Mouse (Mus musculus) layer of hippocampus, adult 9-10 months (tissue): ENCODE measurements around the gene Tbc1d5.

Experiments
- DNase-seq: peaks from one replicate; pipeline ENCODE4 v3.0.0; 2022; ENCODE audit warnings: low spot score

The Tbc1d5 gene

DNA sequence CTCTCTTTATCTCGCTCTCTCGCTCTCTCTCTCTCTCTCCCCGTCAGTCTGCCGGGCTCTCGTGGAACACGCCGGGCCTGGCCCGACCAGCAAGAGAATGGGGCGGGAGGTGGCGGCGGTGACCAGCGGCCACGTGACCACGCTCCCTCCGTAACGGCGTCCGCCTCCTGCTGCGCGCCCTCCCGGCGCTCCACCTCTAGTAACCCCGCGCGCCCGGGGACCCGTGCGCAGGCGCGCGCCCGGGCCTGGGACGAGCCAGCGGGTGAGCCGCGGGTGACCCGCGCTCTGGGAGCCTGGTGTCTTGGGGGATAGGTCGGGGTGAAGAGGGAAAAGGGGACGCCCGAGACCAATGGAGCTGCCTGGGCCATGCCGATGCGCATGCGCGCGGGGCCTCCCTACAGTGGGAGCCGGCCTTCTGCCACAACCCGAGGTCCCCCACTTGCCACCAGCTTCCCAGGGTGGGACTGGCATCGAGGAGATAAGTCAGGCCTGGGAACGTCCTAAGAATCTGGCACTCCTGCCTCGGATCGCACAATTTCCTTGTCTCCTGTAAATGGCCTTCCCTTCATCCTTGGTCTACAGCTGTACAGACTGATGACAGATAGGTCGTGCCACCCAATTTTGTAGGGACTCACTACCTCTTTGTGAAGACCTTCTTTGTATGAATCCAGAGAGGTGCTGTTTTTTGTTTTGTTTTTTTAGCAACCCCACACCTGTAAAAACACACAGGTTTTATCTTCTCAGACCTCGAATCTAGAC, at the start of gene Tbc1d5:
Gene Tbc1d5, minus strand, starts transcription at position 158 of the 759 bp plus-strand sequence.
- DNase-seq, result peak; percentile 81

DNA sequence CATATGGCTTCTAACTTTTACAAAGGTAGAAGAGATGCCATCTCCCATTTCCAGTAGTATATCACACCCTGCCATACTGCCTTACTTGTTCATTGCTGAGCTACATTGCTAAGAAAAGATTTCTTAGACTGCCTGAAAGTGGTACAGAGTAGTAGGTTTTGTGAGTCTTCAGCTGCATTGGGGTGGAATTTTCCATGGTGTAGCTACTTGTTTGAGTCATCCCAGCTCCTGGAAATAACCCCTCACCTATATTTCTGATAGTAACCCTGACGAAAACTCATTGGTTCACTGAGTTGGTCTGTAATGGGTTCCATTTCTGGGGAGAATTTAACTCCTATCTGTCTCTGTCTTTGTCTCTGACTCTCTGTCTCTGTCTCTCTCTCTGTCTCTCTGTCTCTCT, 46.9 kb upstream of the Tbc1d5 start:
- DNase-seq, result no peak

DNA sequence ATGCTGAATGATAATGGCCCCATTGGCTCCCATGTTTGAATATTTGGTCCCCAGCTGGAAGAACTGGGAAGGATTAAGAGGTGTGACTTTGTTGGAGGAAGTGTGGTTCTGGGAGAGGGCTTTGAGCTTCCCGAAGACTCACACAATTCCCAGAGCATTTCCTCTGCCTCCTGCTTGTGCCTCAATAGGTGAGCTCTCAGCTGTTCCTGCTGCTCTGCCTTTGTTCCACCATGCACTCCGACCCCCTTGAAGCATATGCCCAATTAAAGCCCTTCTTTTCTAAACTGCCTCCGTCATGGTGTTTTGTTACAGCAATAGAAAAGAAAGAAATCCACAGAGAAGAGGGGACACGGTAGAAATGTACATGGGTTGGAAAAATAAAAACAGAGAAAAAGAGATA, 44.0 kb upstream of the Tbc1d5 start:
- DNase-seq, result no peak

DNA sequence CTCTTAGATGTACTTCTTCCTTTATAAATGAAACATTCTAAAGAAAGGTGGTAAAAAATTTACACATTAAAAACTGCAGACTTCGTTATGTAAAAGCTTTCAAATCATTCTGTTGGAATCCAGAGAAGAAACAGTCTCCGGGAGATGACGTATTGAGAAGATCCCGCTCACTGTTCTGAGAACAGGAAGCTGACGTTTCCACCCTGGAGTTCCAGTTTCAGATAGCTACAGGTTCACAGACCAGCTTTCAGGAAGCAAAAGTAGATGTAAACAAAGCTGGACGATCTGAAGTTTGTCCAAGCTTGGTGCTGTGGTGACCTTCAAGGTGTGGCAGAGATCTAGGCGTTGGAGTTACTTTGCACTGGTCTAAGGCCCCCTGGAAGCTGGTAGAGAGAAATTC, 41.9 kb upstream of the Tbc1d5 start:
- no peak for DNase-seq

DNA sequence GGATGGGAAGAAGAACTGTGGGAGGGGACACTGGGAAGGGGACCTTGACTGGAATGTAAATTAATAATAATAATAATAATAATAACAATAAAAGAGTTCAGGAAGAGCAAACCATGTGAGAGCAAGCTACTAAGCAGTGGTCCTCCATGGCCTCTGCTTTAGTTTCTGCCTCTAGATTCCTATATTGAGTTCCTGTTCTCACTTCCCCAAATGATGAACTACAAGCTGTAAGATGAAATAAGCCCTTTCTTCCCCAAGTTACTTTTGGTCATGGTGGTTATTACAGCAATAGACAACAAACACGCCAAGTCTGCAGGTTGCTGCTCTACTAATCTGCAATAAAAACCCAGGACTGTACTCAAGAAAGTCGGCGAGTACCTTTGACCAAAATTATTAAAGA, 40.7 kb upstream of the Tbc1d5 start:
- no peak for DNase-seq

DNA sequence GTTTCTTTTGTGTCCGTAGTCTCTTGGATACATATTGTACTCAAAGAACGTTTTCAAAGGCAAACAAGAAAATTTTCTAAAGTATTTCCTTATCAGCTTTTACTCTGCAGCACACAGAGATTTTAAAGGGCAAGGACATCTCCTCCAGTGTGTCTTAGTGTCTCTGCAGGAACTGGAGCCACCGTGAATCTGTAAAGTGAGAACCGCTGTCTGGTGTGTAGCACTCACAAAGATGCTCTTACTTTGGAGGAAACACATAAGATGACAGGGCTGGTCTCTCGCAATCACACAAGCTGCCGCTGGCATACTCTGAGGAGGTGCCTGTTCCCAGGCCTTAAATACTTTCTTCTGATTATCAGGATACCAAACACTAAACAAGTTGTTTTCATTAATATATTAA, 37.3 kb upstream of the Tbc1d5 start:
- DNase-seq, result no peak

DNA sequence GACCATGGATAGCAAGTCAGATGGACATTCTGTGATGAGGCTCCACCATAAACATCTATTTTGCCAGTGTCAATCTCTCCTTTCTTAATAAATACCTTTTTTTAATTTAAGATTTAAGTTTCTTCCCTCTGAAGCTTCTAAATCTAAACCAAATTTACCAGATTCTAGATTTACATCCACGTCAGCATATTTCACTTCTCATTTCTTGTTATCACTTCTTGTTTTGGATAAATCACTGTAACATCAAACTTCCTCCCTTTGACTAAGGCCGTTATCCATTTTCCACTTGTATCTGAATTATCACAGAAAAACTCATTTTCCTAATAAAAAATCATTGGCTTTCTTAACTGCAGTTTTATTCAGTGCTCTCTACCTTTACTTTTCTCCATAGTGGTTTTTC, 30.4 kb upstream of the Tbc1d5 start:
- no peak for DNase-seq

DNA sequence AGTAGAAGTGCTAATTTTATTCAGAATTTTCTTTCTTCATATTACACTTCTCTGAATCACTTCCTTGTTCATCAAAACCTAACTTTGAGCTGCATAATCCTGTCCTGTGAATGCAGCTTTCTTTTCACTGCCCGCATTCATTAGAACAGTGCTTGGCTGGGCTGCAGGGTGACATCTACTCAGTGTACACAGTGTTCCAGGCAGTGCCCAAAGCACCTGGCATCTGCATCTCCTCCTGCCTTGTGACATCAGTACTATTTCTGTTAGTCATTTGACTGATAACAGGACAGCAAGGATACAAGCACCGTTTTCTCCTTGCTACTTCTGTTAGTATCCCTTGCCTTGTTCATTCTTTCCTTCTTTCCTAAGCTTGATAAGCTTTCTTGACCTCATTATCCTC, 25.5 kb upstream of the Tbc1d5 start:
- peak; percentile 11 for DNase-seq

DNA sequence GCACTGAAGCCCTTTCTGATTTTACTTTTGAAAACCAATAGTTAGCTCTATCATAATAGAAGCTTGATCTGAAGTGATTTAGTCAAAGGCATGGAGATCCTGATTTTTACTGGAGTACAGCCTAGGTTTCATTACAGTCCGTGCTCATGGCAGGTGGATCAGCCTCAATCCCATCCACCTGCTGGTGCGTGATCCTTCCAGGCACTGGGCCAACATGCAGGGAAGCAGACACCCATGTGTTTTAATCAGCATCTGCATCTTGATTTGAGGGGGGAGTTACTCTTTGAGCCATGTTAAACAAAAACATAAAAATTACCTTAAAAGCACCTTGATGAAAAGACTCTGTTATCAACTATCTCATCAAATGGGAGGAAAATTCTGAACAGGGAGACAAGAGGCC, 16.4 kb upstream of the Tbc1d5 start:
- DNase-seq, result no peak

DNA sequence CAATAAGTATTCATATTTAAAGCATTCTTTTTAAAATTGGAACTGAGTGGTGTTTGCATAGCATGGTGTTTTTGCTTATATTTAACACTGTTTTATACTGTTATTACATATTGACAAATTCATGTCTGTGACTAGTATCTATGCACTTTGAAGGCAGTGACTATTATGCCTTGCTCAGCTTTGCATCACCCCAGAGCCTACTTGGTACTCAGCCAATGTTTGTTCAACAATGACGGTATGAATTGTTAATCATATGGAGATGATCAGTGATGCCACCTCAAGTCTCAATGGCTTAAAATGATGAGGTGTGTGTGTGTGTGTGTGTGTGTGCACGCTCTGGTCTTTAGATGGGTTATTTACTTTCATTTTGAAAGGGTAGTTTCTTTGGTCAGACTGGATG, 15.6 kb upstream of the Tbc1d5 start:
- DNase-seq, result no peak

DNA sequence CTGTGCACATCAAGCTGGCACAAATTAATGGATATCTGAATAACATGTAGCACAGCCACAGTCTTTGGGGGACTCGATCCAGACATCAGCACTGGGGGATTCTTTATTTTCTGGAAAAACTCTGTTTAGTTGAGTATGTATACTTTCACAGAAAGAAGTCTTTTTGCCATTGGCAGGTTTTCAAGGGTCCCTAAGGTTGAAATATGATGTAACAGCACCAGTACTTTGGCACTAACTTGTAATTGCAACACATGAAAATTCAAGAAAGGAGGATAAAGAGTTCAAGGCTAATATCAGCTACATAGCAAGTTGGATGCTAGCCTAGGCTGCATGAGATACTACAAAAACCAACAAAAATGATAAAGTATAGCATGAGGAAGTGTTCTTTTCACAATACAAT, 12.2 kb upstream of the Tbc1d5 start:
- DNase-seq, result no peak

DNA sequence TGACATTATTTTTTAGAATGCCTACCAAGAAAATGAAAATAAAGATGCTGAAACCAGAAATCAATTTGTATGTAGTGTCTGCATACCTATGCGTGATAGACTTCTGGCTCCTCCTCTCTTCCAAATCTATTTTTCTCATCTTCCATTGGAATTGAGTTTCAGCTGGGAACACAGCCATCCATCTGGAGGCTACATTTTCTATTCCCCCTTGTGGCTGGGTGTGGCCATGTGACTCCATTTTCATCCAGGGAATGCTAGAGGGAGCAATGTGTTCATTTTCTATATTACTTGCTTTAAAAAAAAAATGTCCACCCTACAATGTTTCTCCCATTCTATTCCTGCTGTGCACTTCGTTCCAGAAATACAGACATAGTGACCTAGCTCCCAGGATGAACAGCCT, 3.6 kb upstream of the Tbc1d5 start:
- no peak for DNase-seq

DNA sequence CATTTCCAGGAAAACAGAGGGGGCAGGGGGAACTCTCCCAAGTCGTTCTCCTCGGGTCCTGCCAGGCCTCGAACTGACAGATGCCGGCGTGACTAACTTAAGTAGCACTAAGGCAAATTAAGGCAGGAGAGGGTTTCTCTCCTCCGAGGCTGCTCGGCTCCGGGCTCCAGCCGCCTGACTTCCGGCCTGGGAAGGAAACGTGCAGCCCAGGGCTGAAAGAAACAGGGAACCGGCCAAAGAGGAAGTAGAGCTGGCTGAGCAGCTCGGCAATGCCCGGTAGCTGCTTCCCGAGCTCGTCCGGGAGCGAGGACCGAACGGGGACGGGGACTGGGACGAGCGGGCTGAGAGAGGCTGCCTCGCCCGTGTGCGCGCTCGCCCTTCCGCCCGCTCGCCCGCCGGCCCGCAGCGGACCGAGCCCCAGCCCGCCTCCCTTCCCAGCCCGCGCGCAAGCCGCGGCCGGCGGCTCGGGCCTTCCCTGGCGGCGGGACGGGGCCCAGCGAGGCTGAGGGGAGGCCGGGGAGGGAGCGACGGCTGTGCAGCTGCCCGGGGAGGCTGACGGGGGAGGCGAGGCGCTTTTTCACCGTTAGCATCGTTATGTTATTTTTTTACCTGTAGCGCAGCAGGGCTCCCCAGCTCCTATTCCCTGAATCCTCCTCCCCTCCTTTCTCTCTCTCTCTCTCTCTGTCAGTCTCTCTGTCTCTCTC, 509 bp downstream of the Tbc1d5 start:
- DNase-seq, result peak; percentile 55

DNA sequence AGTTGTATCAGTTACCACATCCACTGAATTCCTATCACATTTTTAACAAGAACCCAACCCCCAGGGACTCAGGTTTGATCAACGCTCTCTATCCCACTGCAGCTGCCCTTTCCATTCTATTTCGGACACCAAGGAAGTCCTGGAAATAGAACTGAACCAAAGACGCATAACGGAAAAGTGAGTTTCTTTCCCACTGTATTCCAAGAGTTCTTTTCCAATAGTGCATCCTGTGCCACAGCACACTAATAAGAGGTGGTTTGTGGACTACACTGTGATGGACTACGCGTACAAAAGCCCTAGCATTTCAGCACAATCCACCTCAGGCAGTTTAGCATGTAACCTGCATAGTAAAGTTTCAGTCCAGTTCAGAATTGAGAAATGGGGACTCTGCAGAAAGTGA, 1.2 kb downstream of the Tbc1d5 start:
- DNase-seq, result no peak

DNA sequence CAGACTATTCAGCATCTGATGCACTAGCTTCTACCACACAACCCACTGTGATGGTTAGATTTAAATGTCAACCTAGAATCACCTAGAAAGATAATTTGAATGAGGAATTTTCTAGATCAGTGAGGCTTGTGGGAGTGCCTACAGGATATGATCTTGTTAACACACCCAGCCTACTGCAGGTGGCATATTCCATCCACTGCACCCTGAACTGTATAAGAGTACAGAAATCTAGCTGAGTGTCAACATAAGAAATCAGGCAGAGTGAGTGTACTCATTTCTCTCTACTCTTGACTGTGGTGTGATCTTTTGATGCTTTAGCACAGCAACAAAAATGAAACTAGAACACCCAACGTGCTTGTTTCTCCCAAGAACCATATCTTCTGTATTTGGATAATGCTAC, 6.8 kb downstream of the Tbc1d5 start:
- no peak for DNase-seq

DNA sequence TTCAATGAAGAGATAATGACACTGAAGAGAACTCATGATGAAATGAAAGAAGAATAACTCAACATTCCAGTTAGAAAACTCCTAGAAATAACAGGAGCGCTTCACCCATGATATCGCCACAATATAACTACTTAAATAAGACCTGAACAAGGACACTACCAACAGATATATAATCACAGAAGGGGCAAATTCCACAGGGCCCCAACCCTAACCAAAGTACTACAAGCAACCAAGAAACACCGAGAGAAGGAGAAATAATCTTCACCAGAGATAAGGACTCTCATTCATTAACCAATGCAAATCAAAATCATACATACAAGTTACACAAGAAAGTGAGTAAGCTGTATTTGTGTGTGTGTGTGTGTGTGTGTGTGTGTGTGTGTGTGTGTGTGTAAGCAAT, 7.6 kb downstream of the Tbc1d5 start:
- no peak for DNase-seq

DNA sequence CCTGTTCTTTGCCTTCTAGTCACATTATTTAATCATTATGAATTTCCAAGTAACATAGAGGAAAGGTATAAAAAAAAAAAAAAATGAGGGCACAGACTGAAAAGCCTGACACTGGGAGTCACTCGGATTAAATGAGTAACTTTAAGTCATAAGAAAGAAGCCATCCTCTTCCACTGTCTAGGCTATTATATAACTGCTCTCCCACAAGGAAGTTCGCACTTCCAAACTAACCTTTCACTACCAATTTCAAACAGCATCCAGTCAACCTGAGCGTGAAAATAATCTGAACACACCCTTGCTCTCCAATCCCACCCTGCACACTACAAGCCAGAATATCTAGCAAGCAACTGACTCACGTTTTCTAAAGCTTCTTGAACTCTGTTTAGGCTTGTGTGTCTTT, 9.2 kb downstream of the Tbc1d5 start:
- DNase-seq, result no peak

DNA sequence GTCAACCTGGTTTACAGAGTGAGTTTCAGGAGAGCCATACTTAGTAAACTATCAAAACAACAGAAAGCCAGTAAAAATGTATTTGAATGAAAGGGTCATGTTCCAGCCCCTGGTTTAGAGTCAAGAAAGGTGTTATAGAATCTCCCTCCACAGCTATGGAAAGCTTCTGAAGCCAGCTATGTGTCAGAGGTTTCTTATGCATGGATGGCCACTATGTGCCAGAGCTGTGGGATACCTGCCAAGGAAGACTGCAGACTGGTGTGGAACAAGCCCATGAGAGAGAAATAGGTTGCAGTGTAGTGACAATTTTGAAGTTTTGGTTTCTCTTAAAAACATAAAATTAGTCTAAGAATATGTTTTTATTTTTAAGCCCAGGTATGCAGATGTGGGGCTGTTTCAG, 16.8 kb downstream of the Tbc1d5 start:
- DNase-seq, result no peak

DNA sequence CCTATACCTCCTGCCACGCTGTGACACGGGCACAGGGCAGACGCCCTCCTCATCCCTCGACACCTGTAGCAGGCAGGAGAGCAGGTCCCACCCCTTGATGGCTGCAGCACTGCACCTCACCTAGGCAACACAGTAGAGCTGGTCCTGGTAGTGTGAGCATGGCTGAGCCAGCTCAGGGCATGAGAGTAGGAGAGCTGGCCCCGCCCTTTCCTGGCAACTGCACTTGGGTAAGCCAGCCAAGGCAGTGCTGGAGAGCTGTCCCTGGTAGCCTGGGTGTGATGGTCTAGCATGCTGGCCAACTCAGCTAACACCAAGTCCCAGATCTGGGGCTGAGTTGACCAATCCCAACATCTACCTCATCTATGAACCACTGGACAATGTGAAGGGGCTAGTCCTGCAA, 19.9 kb downstream of the Tbc1d5 start:
- DNase-seq, result no peak

DNA sequence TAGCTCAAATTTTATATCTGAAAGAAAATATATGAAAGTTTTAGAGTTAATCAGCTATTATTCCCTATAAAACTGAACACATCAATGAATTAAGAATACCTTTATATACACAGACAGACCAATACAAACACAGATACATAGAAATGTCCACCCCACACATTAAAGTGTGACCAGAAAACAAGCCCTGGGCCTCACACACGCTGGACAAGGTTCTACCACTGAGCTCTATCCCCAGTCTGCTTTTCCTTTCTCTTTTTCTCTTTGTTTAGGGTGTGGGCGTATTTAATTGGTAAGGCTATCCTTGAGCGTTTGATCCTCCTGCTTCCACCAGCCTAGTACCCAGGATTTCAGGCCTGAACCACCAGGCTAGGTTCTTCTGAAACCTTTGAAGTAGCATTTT, 28.2 kb downstream of the Tbc1d5 start:
- no peak for DNase-seq

DNA sequence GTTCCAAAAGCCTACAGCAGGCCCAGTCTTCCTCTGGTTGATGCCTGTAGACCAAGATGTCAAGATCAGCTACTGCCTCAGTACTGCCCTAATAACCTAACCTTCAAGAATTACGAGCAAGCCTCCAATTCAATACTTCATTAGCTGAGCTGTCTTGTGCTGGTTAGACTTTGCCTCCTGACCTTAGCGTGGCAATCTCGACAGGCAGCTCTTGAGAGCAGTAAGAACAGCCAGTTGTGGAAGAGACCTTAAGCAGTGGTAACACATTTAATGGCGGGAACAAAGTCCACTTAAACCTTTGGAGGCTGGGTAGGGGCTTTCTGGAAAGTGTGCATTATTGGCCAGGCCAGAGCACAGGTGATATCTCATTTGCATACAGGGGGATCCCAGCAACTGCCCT, 34.2 kb downstream of the Tbc1d5 start:
- no peak for DNase-seq

DNA sequence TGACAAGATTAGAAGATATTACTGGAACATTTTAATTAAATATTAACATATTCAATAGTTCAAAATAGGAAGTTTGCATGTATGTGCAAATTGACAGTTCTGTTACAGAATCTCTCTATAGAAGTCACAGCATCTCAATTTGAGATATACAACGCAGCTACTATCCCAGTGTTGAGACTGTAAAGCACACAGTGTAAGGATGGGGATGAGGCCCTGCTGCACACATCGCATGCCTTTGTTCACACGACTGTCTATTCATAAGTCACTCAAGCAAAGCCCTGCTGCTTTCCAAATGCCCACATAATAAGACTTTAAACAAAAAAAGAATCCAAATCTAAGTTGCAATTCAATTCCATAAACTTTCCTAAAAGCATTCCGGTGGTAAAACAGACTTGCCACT, 37.1 kb downstream of the Tbc1d5 start:
- no peak for DNase-seq

DNA sequence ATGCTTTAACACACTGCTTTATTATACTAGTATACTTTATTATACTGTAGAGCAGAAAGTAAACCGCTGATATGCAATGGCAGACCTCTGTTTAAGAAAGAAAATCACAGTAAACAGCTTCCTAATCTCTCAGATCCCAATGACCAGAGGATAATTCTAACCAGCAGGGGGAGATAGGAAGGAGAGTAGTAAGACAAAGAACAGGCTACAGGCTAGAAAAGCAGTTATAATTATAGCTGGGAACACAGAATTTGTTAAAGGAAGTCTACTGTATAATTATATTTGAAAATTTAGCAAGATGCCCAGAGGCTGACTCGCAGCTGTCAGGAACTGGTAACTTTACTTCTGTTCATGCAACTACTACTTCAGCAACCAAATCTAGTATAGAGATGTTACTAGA, 68.0 kb downstream of the Tbc1d5 start:
- DNase-seq, result peak; percentile 59

DNA sequence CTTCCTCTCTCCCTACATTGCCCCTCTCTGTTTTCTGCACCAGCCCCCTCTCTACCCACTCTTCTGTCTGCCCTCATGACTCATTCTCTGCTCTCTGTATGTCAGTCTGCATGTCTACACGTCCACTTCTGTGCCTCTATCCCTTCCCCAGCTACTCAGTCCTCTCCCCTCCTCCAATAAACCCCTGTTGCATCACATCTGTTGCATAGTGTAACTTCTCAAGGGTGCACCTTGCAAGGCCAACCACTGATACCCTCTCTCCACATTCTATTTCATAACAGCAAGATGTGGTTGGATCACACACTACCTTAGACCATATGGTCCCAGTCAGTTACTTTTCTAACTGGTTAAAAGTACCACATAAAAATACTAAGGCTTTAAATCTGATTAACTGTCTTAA, 74.9 kb downstream of the Tbc1d5 start:
- no peak for DNase-seq
